Mouse (Mus musculus) CD4-positive, CD25-positive, alpha-beta regulatory T cell, adult 2 months (primary cell): ENCODE data around the gene Klf12.
"Not testable (repeated sequence)": the region's sequence is repeated elsewhere in the genome, so short reads cannot be mapped to it uniquely, and the experiment has no call there.

Experiments used
- DNase-seq: peaks from one replicate; pipeline ENCODE4 v3.0.0-alpha.2; 2012; ENCODE audit warnings: low read depth, low spot score

Klf12 gene

DNA sequence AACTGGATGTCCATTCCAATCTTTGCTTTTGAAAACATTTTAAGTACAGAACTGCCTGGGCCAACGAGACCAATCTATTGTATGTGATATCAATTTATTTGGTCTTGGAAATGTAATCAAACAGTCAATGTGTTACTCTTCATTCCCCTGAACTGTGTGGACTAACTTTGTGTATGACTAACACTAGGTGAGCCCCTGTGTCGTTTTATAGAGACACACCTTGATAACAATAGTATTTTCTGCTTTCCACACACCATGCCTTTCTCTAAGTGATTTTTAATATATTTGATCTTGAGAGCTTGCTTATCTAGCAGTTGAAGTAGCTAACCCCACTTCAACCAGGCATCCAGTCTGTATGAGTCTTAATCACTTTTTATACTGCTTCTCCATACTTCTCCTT is 398.0 kb downstream of the Klf12 start:
- no peak for DNase-seq

DNA sequence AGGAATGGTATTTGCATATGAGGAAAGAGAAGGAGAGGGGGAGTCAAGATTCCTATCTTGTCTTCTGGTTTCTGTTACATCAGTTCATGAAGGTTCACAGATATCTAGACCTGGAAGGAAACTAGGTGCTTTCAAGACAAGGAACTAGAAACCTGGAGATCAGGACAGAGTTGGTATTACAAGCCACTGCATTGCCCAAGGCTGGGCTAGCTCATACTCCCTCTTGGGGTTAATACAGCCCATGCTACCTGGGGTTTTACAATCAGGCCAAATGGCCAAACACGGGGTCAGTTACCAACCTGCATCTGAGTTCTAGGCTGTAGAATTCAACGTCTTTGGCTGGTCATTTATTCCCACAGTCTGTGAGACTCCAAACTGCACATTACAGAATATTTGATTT is 398.9 kb downstream of the Klf12 start:
- DNase-seq = no peak

DNA sequence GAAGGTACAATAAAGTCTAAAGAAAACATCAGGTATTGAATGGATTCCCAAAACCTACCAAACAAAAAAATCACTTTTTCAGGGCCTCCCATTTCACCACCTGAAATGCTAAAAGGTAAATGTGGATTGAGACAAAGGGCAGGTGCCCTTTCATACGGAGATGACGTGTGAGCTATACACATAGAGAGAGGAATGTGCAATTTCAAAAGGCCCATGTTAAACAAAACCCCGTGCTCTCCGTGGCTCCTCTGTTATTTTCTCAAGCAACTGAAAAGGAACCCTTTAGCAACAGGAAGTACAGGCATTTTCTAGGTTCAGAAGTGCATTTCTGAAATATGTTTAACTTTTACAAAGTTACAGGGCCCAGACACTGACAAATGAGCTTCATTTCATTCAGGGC is 399.4 kb downstream of the Klf12 start:
- DNase-seq = no peak

DNA sequence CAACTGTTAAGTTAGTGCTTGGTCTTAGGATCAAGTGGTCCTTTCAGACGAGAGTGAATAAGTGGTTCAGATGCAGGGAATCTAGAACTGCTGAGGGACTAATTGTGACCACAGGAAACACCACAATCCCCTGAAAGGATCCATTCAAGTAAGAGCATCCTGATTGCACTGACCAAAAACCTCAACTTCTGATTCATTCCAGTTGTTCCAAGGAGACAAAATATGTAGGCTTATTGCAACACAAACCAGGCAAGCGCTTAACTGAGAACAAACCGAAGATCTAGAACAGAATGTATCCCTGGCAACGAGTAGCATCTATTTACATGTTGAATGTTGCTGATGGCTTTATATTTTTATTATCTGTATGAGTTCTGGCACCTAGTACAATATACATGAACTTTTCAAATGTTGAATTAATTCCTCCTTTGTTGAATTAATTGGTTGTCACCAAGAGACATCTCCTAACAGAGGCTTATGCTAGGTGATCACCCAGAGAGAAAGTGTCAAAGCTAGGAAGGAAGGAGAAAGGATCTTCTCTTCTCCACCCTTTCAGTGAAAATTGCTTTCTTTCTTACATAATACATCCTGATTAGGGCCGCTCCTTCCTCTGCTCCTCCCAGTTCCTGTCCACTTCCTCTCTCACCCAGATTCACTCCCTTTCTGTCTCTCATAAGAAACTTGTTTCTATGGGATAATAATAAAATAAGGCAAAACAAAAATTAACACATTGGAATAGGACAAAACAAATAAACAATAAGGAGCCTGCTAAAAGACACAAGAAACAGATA is 407.5 kb downstream of the Klf12 start:
- no peak for DNase-seq

DNA sequence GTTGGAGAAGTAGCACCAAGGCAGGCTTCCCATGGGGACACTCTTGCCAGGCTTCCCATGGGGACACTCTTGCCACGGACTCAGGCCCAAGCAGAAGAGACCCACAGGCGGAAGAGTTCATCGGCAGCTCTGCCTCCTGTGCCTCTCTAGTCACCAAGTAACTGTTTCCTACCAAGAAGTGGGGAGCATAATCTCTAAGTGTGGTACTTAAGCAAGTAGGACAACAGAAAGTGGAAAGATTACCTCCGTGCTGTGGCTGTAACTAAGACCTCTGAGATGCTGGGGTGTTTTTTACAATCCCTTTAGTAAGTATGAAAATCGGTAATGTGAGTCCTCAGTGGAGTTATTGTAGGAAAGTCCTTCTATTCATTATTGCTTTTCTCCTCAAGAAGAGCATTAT is 410.8 kb downstream of the Klf12 start:
- DNase-seq = no peak

DNA sequence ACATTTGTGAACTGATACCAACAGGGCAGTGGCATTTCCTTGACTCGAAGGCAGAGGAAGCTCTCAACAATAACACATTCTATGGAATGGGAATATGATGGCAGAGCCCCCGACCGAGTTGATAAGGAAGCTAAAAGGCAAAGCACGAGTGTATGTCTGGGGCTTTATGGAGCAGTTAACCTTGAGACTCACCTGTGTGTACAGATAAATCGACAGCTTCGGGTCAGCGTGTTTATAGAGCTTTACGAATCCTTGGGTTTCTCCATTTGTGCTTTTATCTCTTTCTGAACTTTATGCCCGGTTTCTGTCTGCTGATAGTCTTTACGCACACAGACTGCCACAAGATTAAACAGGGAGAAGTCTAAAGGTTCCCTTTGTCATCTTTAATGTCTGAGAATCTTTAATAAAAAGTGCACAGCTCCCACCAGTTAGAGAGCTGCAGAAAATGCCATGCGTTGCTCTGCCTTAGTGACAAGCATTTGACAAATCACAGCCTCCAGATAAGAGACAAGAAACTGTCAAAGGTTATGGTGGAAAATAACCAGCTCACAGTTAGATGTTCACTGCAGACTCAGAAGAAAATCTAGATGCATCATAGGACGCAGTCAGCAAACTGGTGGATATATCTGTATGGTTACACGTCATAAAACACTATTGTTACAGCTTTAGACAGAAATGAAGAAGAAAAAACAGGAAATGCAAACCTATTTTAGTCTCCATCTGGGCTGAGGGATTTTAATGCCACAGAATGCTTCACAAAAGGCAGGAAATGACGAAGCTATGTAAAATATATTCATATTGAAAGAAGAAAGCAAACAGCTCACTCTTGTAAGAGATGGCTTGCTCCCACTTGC is 428.1 kb downstream of the Klf12 start:
- no peak for DNase-seq

DNA sequence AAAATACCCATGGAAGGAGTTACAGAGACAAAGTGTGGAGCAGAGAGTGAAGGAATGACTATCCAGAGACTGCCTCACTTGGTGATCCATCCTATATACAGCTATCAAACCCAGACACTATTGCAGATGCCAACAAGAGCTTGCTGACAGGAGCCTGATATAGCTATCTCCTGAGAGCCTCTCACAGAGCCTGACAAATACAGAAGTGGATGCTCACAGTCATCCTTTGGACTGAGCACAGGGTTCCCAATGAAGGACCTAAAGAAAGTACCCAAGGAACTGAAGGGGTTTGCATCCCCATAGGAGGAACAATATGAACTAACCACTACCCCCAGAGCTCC is 430.0 kb downstream of the Klf12 start:
- not testable (repeated sequence) for DNase-seq

DNA sequence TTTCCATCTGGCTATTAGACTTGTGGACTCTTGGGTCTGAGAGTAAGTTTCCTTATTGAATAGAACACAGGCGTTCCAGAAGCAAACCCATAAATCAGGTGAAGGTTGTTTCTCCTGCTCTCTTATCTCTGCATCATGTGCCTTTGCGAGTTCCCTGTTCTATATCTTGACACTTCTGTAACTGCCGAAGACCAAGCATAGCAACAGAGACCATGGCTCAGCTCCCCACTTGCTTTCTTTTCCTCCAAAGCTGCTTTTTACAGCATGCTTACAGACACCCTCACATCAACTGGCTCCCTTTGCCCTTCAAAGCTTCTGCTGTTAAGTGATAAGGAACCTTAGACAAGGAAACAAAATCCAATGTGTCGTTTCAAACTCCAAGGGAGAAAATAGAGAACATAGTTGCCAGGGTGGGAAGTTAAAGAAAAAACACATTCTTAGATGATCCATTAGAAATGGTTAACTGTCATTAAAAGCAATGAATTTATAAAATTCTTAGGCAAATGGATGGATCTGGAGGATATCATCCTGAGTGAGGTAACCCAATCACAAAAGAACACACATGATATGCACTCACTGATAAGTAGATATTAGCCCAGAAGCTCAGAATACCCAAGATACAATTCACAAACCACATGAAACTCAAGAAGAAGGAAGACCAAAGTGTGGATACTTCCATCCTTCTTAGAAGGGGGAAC is 430.6 kb downstream of the Klf12 start:
- not testable (repeated sequence) for DNase-seq

DNA sequence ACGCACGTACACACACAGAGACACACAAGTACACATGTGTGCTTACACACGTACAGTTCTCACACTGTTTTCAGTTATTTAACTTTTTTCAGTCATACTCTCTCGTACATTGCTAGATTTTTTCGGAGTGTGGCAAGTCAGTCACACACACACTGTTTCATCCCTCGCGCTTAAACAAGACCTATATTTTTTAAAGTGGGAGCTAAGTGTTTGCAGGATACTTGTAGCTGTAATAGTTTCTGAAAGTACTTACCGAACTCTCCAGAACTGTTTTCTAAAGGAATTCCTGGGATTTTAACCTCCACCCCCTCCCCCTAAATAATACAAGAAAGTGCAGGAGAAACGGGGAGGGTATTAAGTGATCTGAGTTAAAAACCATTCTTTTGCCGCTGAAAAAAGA is 434.1 kb downstream of the Klf12 start:
- DNase-seq = no peak

DNA sequence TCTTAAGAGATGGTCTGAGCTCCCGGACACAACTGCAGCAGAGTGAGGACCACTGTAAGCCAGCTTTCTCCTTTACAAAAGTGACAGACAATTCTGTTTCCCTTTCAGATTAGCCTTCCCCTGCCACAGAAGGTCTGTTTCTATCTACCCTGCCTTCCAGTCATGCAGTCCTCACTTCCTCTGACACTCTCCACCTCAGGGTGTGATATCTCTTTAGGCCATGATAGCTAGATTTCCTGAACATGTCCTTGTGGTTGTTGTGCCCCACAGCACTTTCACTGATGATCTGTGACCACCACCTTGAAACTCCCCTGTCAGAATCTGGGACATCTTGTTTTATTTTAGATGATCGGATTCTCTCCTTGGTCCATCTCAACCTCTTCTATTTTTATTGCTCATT is 437.0 kb downstream of the Klf12 start:
- no peak for DNase-seq

DNA sequence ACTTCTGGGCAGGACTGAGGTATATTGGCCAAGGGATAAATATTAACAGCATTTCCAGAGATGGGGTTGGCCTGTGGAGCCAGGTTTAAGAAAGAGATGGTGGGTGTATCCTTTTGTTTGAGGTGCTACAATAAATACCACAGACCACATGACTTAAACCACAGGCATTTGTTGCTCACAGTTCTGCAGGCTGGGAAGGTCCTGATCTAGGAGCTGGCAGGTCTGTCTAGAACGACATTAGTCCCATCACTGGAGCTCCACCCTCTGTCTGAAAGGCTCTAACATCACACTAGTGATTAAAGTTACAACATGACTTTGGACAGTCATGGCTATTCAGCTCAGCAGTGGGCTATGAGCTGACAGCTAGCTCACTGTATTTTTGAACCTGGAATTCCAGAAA is 457.8 kb downstream of the Klf12 start:
- no peak for DNase-seq
